Mouse (Mus musculus): ENCODE measurements around the gene Il3ra.

Gene Il3ra

DNA sequence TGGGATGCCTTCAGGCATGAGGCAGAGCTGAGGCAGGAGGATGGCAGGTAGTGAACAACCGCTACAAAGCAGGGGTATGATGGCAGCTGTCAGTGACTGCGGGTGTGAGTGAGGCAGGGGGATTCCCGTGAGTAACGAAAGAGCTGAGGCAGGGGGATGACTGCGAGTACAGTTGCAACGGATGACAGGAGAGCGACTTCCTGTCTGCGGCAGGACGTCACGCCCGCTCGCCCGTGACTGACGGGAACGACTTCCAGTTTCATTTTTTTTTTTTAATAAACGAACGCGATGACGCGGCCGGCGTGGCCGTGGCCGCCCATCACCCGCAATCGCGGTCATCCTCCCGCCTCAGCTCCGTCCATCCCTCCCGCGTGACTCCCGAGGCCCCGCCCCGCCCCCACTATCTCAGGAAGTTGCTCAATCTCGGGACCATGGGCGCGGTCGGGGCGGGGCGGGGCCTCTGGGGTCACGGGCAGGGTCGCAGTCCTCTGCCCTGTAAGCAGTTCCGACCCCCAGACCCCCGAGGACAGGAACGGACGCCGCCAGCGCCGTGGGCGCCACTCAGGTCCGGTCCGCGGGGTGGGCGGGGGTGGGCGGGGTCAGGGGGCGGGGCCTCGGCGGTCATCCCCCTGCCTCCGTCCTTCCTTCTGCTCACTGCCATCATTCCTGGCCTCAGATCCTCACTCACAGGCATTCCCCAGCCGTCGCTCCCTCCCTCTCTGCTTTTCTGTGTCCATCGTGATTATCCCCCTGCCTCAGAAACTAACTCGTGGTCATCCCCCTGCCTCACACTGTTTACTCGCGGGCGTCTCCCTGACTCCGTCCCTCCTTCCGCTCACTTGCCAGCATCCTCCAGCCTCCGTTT is at the start of gene Il3ra:
Gene Il3ra, plus strand, starts transcription at position 328 of the 865 bp plus-strand sequence.
- peak; percentile 39 for DNase-seq (ENCODE audit: low spot score)

DNA sequence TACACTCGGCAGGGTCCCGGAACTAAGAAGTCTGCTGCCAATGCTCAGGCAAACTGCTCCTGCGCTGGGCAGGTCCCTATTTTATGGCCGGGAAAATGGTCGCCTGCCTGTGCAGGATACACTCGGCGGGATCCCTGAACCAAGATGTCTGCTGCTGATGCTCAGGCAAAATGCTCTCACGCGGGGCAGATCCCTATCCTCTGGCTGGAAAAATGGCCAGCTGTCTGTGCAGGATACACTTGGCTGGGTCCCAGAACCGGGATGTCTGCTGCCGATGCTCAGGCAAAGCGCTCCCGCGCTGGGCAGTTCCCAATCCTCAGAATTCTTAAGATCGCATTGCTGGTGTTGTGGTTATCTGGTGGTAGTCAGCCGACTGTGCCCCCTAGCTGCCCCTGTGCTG is 37.1 kb upstream of the Il3ra start:
- DNase-seq (ENCODE audit: low spot score): no peak

DNA sequence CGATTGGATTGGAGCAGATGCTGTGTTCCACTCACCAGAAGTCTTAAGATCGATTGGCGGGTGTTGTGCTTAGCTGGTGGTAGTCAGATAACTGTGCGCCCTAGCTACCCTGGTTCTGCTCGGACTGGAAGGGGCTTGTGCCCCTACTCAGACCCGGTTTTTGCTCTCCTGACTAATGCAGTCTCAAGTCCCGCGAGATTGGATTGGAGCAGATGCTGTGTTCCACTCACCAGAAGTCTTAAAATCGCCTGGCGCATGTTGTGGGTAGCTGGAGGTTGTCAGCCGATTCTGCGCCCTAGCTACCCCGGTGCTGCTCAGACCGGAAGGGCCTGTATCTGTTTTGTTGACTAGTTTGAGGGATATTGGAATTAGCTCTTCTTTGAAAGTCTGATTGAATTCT is 36.7 kb upstream of the Il3ra start:
- DNase-seq (ENCODE audit: low spot score): no peak

DNA sequence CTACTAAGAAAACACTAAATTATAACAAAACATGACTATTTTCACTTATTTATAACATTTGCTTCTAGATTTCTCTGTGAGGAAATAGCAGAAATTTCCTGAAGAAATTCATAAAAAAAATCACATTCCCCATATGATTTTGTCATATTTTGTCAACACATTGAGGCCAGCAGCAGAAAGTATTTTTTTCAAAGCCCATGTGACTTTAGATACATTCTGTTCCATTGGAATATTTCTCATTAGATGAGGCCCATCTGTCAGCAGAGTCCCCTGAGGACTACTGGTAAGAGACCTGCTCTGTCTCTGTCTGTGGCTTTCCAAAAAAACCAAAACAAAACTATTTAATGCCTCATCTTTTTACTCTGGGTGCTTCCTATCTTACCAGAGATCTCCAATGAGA is 23.5 kb upstream of the Il3ra start, which contains the start of gene Olfr31:
Gene Olfr31, plus strand, starts transcription at position 301 of the 400 bp plus-strand sequence.
- DNase-seq (ENCODE audit: low spot score): no peak

GRCm38 (mm10) chr14:14345113-14345871 is 783 bp upstream of the Il3ra start:
- peak; percentile 87 for DNase-seq (ENCODE audit: low spot score)

GRCm38 (mm10) chr14:14346813-14347100 is 682 bp downstream of the Il3ra start:
- no peak for DNase-seq (ENCODE audit: low spot score)

DNA sequence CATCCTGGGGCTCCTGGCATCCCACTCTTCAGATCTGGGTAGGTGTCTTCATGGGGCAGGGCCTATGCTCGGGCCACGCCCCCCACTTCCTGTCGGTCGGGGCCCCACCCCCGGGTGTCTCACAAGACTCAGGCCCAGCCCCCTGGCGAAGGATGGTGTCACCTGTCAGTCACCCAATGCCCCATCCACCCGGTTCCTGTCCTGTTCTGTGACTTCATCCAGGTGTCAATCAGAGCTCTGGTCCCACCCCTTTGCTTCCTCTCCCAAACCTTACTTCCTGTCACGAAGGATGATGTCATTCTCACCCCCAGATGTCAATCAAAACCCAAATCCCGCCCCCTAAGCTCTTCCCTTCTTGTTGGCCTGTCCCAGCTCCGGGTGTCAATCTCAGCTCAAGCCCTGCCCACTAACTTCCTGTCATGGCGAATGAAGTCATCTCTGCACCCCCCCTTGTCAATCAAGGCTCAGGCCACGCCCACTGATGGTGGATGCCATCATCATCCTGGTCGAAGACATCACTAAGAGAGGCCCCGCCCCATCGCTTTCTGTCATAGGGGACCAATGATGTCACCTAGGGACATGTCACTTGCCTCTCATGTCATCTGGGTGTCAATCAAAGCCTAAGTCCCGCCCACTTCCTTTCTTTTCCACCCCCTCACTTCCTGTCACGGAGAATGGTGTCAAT is 1.2 kb downstream of the Il3ra start:
- DNase-seq (ENCODE audit: low spot score): no peak

- no peak for DNase-seq (ENCODE audit: low spot score)
These were observed 2.0 kb downstream of the Il3ra start for GRCm38 (mm10) chr14:14347836-14348621.

- DNase-seq (ENCODE audit: low spot score): no peak
These were observed 2.8 kb downstream of the Il3ra start for GRCm38 (mm10) chr14:14348674-14349401.

- no peak for DNase-seq (ENCODE audit: low spot score)
These were observed 3.6 kb downstream of the Il3ra start for GRCm38 (mm10) chr14:14349485-14350262.

DNA sequence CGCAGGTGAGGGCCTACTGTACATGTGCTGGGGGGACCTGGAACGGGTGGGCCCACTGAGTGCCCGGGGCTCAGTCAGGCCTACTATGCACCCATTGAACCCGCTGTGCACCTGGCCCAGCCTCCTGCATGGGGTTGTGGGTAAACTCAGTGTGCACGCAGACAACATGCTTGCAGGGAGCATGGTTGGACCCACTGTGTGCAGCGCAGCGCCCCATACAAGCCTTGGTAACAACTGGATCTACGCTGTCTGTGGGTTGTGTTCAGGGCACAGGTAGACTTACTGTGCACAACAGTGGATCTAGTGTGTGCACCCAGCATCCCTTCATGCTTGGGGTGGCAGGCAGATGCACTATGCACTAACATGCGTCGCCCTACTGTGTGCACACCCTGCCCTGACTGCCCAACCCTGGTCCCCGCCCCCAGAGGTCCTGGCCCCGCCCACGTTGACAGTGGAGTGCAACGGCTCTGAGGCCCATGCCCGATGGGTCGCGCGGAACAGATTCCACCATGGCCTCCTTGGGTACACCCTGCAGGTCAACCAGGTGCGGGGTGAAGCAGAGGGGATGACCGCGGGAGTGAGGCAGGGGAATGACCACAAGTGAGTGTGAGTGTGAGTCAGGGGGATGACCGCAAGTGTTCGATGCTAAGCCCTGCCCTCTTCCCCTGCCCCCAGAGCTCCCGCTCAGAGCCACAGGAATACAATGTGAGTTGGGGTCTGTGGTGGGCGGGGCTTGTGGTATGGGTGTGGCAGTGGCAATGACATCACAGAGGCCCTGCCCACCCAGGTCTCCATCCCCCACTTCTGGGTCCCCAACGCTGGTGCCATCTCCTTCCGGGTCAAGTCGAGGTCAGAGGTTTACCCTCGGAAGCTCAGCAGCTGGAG is 4.4 kb downstream of the Il3ra start:
- no peak for DNase-seq (ENCODE audit: low spot score)

DNA sequence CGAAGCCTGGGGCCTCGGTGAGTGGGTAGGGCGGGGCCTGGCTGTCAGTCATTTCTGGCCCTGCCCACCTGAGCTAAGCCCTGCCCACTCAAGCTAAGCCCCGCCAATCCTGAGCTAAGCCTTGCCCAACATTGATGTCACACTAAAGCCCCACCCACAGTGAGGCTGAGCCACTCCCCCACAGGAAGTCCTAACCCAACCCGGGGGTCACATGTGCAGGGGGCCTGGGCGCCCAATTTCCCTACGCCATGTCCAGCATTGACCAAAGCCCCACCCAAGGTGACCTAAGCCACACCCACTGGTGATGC is 5.0 kb downstream of the Il3ra start:
- no peak for DNase-seq (ENCODE audit: low spot score)

DNA sequence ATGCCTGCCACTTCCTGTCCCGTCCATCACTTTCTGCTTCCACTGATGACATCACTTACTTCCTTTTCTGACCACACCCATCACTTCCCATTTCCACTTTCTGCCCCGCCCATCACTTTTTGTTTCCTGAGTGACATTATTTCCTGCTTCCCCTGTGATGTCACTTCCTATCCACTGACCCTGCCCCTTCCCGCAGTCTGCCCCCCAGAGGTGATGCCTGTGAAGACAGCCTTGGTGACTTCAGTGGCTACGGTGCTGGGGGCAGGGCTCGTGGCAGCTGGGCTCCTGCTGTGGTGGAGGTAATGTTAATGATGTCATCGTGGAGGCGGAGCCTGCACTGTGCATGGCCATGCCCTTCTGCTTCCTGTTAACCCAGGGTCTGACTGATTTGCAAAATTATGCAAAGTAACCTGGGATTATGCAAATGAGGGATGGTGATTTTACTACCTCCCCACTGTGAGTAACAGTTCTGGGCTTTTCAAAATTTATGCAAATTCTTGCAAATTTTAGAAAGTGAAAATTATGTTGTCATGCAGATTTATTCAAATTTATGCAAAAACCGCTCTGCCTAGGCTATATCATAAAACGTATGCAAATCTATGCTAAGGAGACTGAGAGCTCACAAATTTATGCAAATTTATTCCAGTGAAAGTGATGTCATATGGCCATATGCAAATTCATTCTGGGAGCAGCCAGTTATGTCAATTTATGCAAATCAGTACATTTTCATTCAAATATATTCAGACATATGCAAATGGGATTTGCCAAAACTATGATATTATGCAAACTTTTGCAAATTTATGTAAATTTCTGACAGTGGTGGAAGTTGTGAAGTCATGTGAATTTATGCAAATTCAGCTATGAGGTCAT is 5.9 kb downstream of the Il3ra start:
- DNase-seq (ENCODE audit: low spot score): no peak

DNA sequence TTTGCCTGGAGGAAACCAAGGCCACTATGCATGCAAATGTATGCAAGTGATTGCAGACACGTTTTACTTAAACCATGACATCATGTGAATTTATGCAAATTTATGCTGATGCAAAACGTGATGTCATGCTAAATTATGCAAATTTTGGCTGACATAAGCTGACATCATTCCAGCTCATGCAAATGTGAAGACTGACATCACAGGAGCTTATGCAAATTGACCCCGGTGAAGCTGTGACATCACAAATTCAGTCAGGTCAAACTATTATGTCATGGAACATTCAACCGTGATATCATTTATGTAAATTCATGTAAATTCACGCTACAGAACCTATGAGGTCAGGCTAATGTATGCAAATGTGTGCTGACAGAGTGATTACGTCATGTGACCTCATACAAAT is 6.5 kb downstream of the Il3ra start:
- DNase-seq (ENCODE audit: low spot score): no peak

GRCm38 (mm10) chr14:14353081-14353732 is 7.1 kb downstream of the Il3ra start:
- no peak for DNase-seq (ENCODE audit: low spot score)

- no peak for DNase-seq (ENCODE audit: low spot score)
These were observed 7.8 kb downstream of the Il3ra start for GRCm38 (mm10) chr14:14353740-14354510.
